Mouse (Mus musculus): ENCODE results near the gene Bsdc1. TPM values are rescaled to one million over a fixed set of nuclear protein-coding genes. Genes with fewer than 3 reads are reported as not detected.

Gene Bsdc1
- polyA plus RNA-seq, 1 experiment from 2014 or later: 22.1 TPM

DNA sequence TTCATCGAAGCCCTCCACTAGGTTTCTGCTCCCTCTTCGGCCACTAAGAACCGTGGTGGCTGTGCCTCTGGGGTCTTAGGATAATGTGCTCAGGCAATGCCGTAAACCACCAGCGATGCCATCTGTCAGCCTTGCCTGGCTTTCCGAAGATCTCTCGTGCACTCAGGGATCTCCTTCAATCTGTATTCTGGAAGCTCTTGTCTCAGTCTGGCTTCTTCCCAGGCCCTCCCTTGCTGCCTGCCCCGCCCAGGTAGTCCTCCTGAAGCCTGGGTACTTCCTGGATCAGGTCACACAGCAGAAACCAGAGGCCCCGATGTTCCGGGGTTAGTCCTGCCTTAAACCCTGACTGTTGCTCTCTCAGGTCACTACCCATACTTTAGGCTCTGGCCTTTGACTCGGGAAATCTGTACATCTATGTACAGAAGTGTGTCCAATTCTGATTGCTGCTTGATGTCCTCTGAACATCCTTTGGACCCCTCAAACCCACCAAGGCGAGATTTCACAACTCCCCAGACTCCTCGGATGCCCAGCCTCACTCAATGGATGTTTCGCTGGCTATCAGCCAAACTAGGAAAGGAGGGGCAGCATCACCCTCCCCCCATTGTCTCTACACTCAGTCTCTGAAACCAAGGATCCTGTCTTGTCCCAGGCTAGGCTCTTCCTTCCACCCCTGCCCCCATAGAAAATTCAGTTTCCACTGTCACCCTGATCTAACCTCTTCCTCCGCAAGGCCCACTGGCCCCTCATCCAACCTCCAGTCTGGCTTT, 47.6 kb downstream of the Bsdc1 start:
- Histone ChIP-seq H3K4me3 (replicated peaks) (no peak overlapping the region), H3K4me2 (replicated peaks) (no peak overlapping the region)
- 53% methylated on average over 15 of the region's 15 CpGs for WGBS

DNA sequence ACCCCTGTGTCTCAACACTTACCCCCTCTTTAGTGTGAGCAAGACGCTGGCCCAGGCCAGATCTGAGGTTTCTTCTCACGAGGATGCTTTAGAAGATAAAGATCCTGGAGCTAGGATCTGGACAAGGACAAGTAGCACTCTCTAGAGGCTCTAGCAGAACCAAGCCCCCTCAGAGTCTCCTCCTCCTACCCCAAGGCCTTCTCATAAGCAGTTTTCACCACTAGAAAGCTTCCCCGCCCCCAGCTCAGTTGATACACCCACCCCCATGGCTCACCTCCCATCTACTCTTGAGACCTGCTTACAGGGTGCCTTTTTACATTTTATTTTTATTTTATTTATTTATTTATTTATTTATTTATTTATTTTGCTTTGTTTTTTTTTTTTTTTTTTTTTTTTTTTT, 48.3 kb downstream of the Bsdc1 start:
- peaks cover 25% of the 10 kb centered on the region; the same call in 1 of the 2 replicates for H3K4me1 ChIP-seq (replicated peaks)
- H3K4me2 ChIP-seq (replicated peaks): no peak overlapping the region
- no peak for ATAC-seq
- H3K27me3 ChIP-seq (replicated peaks): no peaks in the 10 kb centered on the region
- H3K9me3 ChIP-seq: no peaks in the 10 kb centered on the region
- no peak overlapping the region for H3K9ac ChIP-seq
- H3K27ac ChIP-seq: 0 out of 2 replicates have a peak overlapping the region, but pooled peaks have one; percentile 11
- no peak overlapping the region for H3K4me3 ChIP-seq (replicated peaks)
- no peaks in the 10 kb centered on the region for H3K36me3 ChIP-seq
- WGBS: 74% methylated on average over 3 of the region's 3 CpGs

More for the DNA sequence above, 47.6 kb downstream of the Bsdc1 start:
- Histone ChIP-seq H3K27me3 (replicated peaks) (no peaks in the 10 kb centered on the region), H3K4me1 (replicated peaks) (peaks cover 30% of the 10 kb centered on the region; the same call in 1 of the 2 replicates), H3K27ac (0 out of 2 replicates have a peak overlapping the region, but pooled peaks have one; percentile 11), H3K36me3 (no peaks in the 10 kb centered on the region), H3K9ac (no peak overlapping the region), H3K9me3 (no peaks in the 10 kb centered on the region)
- peak; percentile 44 for ATAC-seq

GRCm38 (mm10) chr4:129510723-129511412, 49.5 kb downstream of the Bsdc1 start:
- no peaks in the 10 kb centered on the region for H3K9me3 ChIP-seq
- no peaks in the 10 kb centered on the region for H3K36me3 ChIP-seq
- no peak overlapping the region for H3K4me3 ChIP-seq (replicated peaks)
- 64% methylated on average over 6 of the region's 6 CpGs for WGBS
- peaks cover 33% of the 10 kb centered on the region; the same call in 1 of the 2 replicates for H3K4me1 ChIP-seq (replicated peaks)
- ATAC-seq: no peak
- no peak overlapping the region for H3K9ac ChIP-seq
- no peak overlapping the region for H3K27ac ChIP-seq
- H3K4me2 ChIP-seq (replicated peaks): no peak overlapping the region
- no peaks in the 10 kb centered on the region for H3K27me3 ChIP-seq (replicated peaks)

- H3K27ac ChIP-seq: no peak overlapping the region
- no peak overlapping the region for H3K4me2 ChIP-seq (replicated peaks)
- H3K9me3 ChIP-seq: no peaks in the 10 kb centered on the region
- H3K9ac ChIP-seq: no peak overlapping the region
- H3K27me3 ChIP-seq (replicated peaks): no peaks in the 10 kb centered on the region
- 0 out of 2 replicates have a peak, but pooled peaks cover 1% of the 10 kb centered on the region for H3K36me3 ChIP-seq
- H3K4me1 ChIP-seq (replicated peaks): peaks cover 35% of the 10 kb centered on the region
- H3K4me3 ChIP-seq (replicated peaks): no peak overlapping the region
- ATAC-seq: no peak
- WGBS: 57% methylated on average over 6 of the region's 6 CpGs
Measured at GRCm38 (mm10) chr4:129511413-129512096, 50.2 kb downstream of the Bsdc1 start.

DNA sequence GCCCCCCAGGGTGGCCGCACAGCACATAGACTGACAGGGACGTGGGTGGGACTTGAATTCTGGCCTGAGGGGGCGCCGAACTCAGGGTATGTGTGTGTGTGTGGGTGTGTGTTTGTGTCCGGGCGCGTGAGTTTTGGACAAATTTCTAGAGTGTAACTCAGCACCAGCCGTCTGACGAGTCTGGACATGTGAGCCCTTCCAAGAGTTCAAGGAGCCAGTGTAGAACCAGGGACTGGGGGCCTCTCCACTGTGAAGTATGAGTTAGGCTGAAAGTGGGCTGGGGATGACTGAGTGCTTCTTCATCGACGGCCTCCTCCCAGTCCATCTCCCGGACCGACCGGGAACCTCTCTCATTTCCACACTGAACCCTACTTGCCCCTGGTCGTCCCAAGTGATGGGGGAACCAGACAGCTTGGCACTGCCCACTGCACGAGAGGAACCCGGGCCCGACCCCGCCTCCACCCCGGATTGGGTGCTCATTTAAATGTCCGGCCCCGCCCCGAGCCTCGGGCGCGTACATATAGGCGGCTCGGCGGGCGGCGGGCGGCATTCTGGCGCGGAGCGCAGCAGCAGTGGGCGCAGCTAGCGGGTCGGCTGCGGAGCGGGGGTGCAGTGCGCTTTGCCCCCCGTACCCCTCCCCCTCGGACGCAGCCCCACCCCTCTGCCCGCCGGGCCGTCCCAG, 51.8 kb downstream of the Bsdc1 start, which contains the start of gene Marcksl1:
TSS of gene Marcksl1 (plus strand) at position 496 of the 682 bp plus-strand sequence.
- peak within 1 kb of the TSS; percentile 99 for H3K4me3 ChIP-seq (replicated peaks)
- H3K36me3 ChIP-seq: peaks cover 11% of the 10 kb centered on the region
- H3K4me1 ChIP-seq (replicated peaks): peaks cover 36% of the 10 kb centered on the region
- no peaks in the 10 kb centered on the region for H3K27me3 ChIP-seq (replicated peaks)
- 6% methylated on average over 47 of the region's 47 CpGs for WGBS
- peak within 1 kb of the TSS; percentile 91 for H3K27ac ChIP-seq
- no peaks in the 10 kb centered on the region for H3K9me3 ChIP-seq
- peak within 1 kb of the TSS; percentile 99 for H3K9ac ChIP-seq
- H3K4me2 ChIP-seq (replicated peaks): peak within 1 kb of the TSS; percentile 64
- peak; percentile 85 for ATAC-seq

- no peaks in the 10 kb centered on the region for H3K9me3 ChIP-seq
- H3K27ac ChIP-seq: peak overlapping the region; percentile 91
- peak overlapping the region; percentile 99 for H3K4me3 ChIP-seq (replicated peaks)
- peak overlapping the region; percentile 99 for H3K9ac ChIP-seq
- peak overlapping the region; percentile 64 for H3K4me2 ChIP-seq (replicated peaks)
- under 1% methylated on average over 54 of the region's 57 CpGs for WGBS
- ATAC-seq: peak; percentile 32
- peaks cover 34% of the 10 kb centered on the region for H3K4me1 ChIP-seq (replicated peaks)
- H3K27me3 ChIP-seq (replicated peaks): no peaks in the 10 kb centered on the region
- H3K36me3 ChIP-seq: peaks cover 17% of the 10 kb centered on the region
Measured at GRCm38 (mm10) chr4:129513891-129514290, 52.5 kb downstream of the Bsdc1 start.

GRCm38 (mm10) chr4:129514300-129514898, 53.0 kb downstream of the Bsdc1 start:
- WGBS: 1% methylated on average over 34 of the region's 35 CpGs
- Histone ChIP-seq H3K4me2 (replicated peaks) (peak overlapping the region; percentile 64), H3K4me1 (replicated peaks) (peaks cover 29% of the 10 kb centered on the region)

DNA sequence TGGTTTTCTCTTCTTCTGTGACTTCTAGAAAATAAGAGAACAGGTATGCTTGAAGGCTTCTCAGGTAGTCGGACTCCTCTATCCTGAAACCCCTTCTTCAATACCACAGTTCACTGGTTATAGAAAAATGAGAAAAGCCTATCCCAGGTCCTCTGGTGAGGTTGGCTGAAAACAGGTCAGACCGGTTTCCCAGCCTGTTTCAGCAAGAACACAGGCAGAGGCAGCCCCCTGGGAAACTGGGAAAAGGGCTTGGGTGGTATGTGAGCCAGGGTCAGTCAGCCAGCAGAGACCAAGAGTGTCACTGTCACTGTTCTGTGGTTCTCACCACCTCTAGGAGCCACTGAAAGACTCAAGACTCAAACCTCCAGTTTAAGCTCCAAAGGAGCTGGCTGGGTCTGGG, 55.5 kb downstream of the Bsdc1 start:
- WGBS: 39% methylated on average over 2 of the region's 2 CpGs
- Histone ChIP-seq H3K36me3 (peaks cover 30% of the 10 kb centered on the region), H3K27me3 (replicated peaks) (no peaks in the 10 kb centered on the region), H3K9ac (no peak overlapping the region), H3K4me1 (replicated peaks) (peaks cover 22% of the 10 kb centered on the region), H3K4me2 (replicated peaks) (no peak overlapping the region), H3K9me3 (no peaks in the 10 kb centered on the region), H3K27ac (peak overlapping the region; percentile 22), H3K4me3 (replicated peaks) (no peak overlapping the region)
- ATAC-seq: peak; percentile 48

More at GRCm38 (mm10) chr4:129514300-129514898, 53.0 kb downstream of the Bsdc1 start:
- peaks cover 17% of the 10 kb centered on the region for H3K36me3 ChIP-seq
- H3K27me3 ChIP-seq (replicated peaks): no peaks in the 10 kb centered on the region
- peak; percentile 62 for ATAC-seq
- H3K9ac ChIP-seq: peak overlapping the region; percentile 99
- no peaks in the 10 kb centered on the region for H3K9me3 ChIP-seq
- H3K27ac ChIP-seq: peak overlapping the region; percentile 91
- H3K4me3 ChIP-seq (replicated peaks): peak overlapping the region; percentile 99

DNA sequence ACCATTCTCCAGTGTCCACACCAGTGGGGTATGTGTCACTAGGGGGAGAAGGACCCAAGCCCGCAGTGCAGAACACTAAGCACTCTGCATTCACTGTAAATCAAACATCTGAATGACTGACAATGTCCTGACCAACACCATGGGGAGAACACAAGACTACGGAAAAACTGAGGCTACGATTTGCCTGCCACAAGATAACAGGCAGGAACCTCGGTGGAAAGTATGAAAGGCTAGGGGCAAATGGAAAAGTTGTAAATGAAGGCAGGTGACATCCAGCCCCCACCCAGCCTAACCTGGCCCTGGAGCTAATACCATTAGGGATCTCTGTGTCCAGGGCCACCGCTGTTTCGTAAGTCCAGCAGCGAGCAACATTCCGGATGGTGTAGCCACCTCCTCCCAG, 57.1 kb downstream of the Bsdc1 start:
- no peak overlapping the region for H3K27ac ChIP-seq
- WGBS: 88% methylated on average over 8 of the region's 8 CpGs
- no peak overlapping the region for H3K9ac ChIP-seq
- no peak overlapping the region for H3K4me3 ChIP-seq (replicated peaks)
- no peak for ATAC-seq
- H3K4me1 ChIP-seq (replicated peaks): peaks cover 16% of the 10 kb centered on the region
- H3K27me3 ChIP-seq (replicated peaks): no peaks in the 10 kb centered on the region
- H3K4me2 ChIP-seq (replicated peaks): no peak overlapping the region
- peaks cover 42% of the 10 kb centered on the region for H3K36me3 ChIP-seq
- no peaks in the 10 kb centered on the region for H3K9me3 ChIP-seq

GRCm38 (mm10) chr4:129525338-129525737, 64.0 kb downstream of the Bsdc1 start:
- Histone ChIP-seq H3K36me3 (peaks cover 56% of the 10 kb centered on the region), H3K4me1 (replicated peaks) (no peaks in the 10 kb centered on the region), H3K27me3 (replicated peaks) (no peaks in the 10 kb centered on the region), H3K4me2 (replicated peaks) (no peak overlapping the region), H3K4me3 (replicated peaks) (no peak overlapping the region), H3K9ac (no peak overlapping the region), H3K9me3 (no peaks in the 10 kb centered on the region), H3K27ac (no peak overlapping the region)
- WGBS: 88% methylated on average over 5 of the region's 5 CpGs
- ATAC-seq: no peak

GRCm38 (mm10) chr4:129525889-129526288, 64.5 kb downstream of the Bsdc1 start:
- peak; percentile 41; the same call in 1 of the 2 replicates for ATAC-seq
- Histone ChIP-seq H3K27me3 (replicated peaks) (no peaks in the 10 kb centered on the region), H3K9me3 (no peaks in the 10 kb centered on the region), H3K4me3 (replicated peaks) (no peak overlapping the region), H3K9ac (no peak overlapping the region), H3K4me1 (replicated peaks) (no peaks in the 10 kb centered on the region), H3K36me3 (peaks cover 55% of the 10 kb centered on the region), H3K4me2 (replicated peaks) (no peak overlapping the region), H3K27ac (no peak overlapping the region)
- 62% methylated on average over 3 of the region's 3 CpGs for WGBS

All from intestine, embryonic 15.5 days (tissue).